Mouse (Mus musculus) lung, postnatal 36 days (tissue): ENCODE measurements at regions not wholly inside any gene's neighbourhood (a gene's known extent, or its start where the extent isn't known, plus 50 kb on each side); places are given as distances from the start of the nearest gene placed in this dataset.

Experiments used
- DNase-seq: peaks from one replicate; pipeline ENCODE4 v3.0.0; 2022; ENCODE audit warnings: mixed read lengths

- DNase-seq: peak; percentile 83
These were observed 234.6 kb downstream of the Cdh26 start for GRCm38 (mm10) chr2:178664977-178665376.

GRCm38 (mm10) chr2:178668451-178668850 lies 238.1 kb downstream of the Cdh26 start:
- DNase-seq: peak; percentile 53

- DNase-seq: no peak
These were observed 240.6 kb downstream of the Cdh26 start for GRCm38 (mm10) chr2:178670952-178671351.

GRCm38 (mm10) chr2:178673621-178674020 lies 243.3 kb downstream of the Cdh26 start:
- no peak for DNase-seq

- DNase-seq: no peak
These were observed 244.3 kb downstream of the Cdh26 start for GRCm38 (mm10) chr2:178674621-178675020.

- DNase-seq: no peak
These were observed 246.6 kb downstream of the Cdh26 start for GRCm38 (mm10) chr2:178676970-178677369.

GRCm38 (mm10) chr2:178680368-178680767 lies 250.0 kb downstream of the Cdh26 start:
- DNase-seq: no peak

GRCm38 (mm10) chr2:178684026-178684958 lies 254.0 kb downstream of the Cdh26 start:
- DNase-seq: no peak

- DNase-seq: no peak
These were observed 254.9 kb downstream of the Cdh26 start for GRCm38 (mm10) chr2:178685211-178685610.

- DNase-seq: no peak
These were observed 255.9 kb downstream of the Cdh26 start for GRCm38 (mm10) chr2:178686167-178686601.

GRCm38 (mm10) chr2:178688586-178688985 lies 258.3 kb downstream of the Cdh26 start:
- DNase-seq: no peak

- DNase-seq: peak; percentile 35
These were observed 261.0 kb downstream of the Cdh26 start for GRCm38 (mm10) chr2:178691190-178691864.

GRCm38 (mm10) chr2:178691865-178692228 lies 261.5 kb downstream of the Cdh26 start:
- DNase-seq: no peak

- DNase-seq: no peak
These were observed 261.9 kb downstream of the Cdh26 start for GRCm38 (mm10) chr2:178692231-178692630.

GRCm38 (mm10) chr2:178698648-178699047 lies 268.3 kb downstream of the Cdh26 start:
- DNase-seq: peak; percentile 52

- no peak for DNase-seq
These were observed 270.5 kb downstream of the Cdh26 start for GRCm38 (mm10) chr2:178700825-178701224.

- no peak for DNase-seq
These were observed 274.2 kb downstream of the Cdh26 start for GRCm38 (mm10) chr2:178704510-178704909.

GRCm38 (mm10) chr2:178708649-178709048 lies 278.3 kb downstream of the Cdh26 start:
- no peak for DNase-seq

GRCm38 (mm10) chr2:178709192-178709881 lies 279.0 kb downstream of the Cdh26 start:
- DNase-seq: no peak

GRCm38 (mm10) chr2:178710001-178710400 lies 279.7 kb downstream of the Cdh26 start:
- DNase-seq: no peak

- peak; percentile 8 for DNase-seq
These were observed 281.3 kb downstream of the Cdh26 start for GRCm38 (mm10) chr2:178711587-178712080.

GRCm38 (mm10) chr2:178712391-178712892 lies 282.1 kb downstream of the Cdh26 start:
- DNase-seq: no peak
